Mouse (Mus musculus) liver, adult 2 months (tissue): ENCODE results near the gene Ttc16.

ENCODE experiments used
- CTCF ChIP-seq: fragments of 200-500 bp; IDR thresholded peaks from 2 replicates; pipeline ENCODE4 v1.5.1; 2011; ENCODE audit warnings: low read depth, low read length, control low read depth
- POLR2A ChIP-seq: fragments of 200-500 bp; IDR thresholded peaks from 2 replicates; pipeline ENCODE4 v1.6.1; 2011; ENCODE audit warnings: low read length, control low read depth; ENCODE audit not compliant: insufficient read depth; ENCODE audit errors: extremely low read depth

GRCm38 (mm10) chr2:32718761-32719160, 56.7 kb downstream of the Ttc16 start:
- no peak for TF ChIP-seq CTCF
- TF ChIP-seq POLR2A: no peak
